Mouse (Mus musculus): ENCODE measurements around the gene Tuba4a. TPM values are rescaled to one million over a fixed set of nuclear protein-coding genes. Genes with fewer than 3 reads are reported as not detected.

The Tuba4a gene
- polyA plus RNA-seq, 1 experiment from 2014 or later: 32.1 TPM

DNA sequence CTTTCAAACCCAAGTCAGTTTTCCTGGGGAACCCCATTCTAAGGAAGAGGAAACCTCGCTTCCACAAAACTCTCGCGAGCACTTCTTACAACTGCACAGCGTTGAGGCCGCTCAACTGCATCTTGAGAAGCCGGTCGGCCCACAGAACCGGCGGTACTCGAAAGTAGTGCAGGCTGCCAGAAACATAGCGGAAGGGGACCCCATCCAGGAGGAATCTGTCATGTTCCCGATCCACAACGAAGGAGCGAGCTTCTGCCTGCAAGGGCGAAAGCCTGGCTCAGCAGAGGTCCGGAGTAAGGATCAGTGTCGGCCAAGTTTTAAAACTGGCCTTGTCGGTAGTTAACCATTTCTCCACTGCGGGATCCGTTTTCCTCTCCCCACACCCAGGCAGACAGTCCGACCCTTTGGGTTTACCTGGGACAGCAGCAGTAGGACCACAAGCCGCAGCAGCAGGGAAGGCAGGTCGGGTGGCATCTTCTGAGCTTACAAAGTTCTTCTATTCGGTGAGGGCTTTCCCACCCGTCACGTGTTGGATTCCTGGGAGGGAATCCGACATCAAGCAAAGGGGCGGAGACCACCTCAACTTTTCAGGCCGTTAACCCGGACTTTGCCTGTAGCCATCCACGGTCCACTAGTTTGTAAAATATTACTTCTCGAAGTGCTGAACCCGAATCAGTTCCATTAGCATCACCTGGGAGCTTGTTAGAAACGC is 10.5 kb downstream of the Tuba4a start:
- Histone ChIP-seq H3K36me3 (ENCODE audit: control insufficient read depth, insufficient read depth, low read length) (peaks cover 22% of the 10 kb centered on the region), H3K27ac (ENCODE audit: low read depth, low read length) (peak overlapping the region; percentile 6; the same call in 1 of the 2 replicates), H3K27me3 (ENCODE audit: control insufficient read depth, insufficient read depth, low read length) (no peaks in the 10 kb centered on the region), H3K4me1 (ENCODE audit: control insufficient read depth, insufficient read depth, low read length) (peaks cover 33% of the 10 kb centered on the region), H3K4me2 (replicated peaks; ENCODE audit: low read depth, low read length) (peak overlapping the region; percentile 86), H3K9me3 (ENCODE audit: control insufficient read depth, low read length) (no peaks in the 10 kb centered on the region), H3K9ac (ENCODE audit: low read depth, low read length) (peak overlapping the region; percentile 70), H3K4me3 (ENCODE audit: low read length) (peak overlapping the region; percentile 92)
- ATAC-seq (ENCODE audit: low FRiP score, low TSS enrichment): peak; percentile 40
- WGBS: 8% methylated on average over 34 of the region's 34 CpGs

DNA sequence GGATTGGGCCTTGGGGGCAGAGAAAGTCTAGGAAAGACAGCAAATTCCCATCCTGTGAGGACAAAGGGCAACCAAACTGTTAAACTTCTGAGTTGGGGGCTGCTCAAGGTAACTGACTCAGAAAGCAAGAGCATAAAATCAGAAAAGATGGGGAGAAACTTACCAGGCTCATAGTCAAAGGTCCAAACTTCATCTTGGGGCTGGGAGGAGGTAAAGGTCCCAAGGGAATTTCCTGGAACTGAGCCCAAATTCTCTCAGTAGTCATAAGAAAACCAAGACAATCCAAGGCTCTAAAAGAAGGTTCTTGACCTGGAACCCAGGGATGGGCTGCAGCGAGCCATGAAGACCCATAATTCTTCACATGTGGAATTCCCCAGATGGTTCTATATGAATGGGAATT is 18.4 kb downstream of the Tuba4a start:
- Histone ChIP-seq H3K36me3 (ENCODE audit: control insufficient read depth, insufficient read depth, low read length) (peaks cover 35% of the 10 kb centered on the region), H3K27ac (ENCODE audit: low read depth, low read length) (no peak overlapping the region), H3K9me3 (ENCODE audit: control insufficient read depth, low read length) (no peaks in the 10 kb centered on the region), H3K27me3 (ENCODE audit: control insufficient read depth, insufficient read depth, low read length) (no peaks in the 10 kb centered on the region), H3K4me3 (ENCODE audit: low read length) (no peak overlapping the region), H3K9ac (ENCODE audit: low read depth, low read length) (no peak overlapping the region), H3K4me2 (replicated peaks; ENCODE audit: low read depth, low read length) (no peak overlapping the region), H3K4me1 (ENCODE audit: control insufficient read depth, insufficient read depth, low read length) (no peaks in the 10 kb centered on the region)
- 100% methylated on average over 1 of the region's 1 CpGs for WGBS
- ATAC-seq (ENCODE audit: low FRiP score, low TSS enrichment): no peak

DNA sequence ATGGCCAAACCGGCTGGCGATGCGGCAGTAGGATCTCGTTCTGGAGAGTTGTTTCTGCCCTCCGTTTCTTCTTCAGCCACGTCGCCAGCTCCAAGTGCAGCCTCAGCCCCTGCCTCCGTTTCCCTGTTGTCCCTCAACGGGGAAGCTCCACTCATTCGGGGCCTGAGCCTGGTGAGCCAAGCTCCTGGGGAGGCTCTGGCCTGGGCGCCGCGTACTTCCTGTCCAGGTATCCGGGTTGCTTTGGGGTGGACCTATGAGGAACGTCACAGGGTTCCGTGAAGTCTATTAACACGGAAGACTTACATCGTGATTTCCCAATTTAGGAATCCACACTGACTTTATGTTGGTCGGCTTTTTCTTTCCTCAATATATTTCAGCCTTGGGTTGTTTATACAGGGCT is 27.2 kb downstream of the Tuba4a start:
- Histone ChIP-seq H3K4me3 (ENCODE audit: low read length) (peak overlapping the region; percentile 88), H3K36me3 (ENCODE audit: control insufficient read depth, insufficient read depth, low read length) (peaks cover 24% of the 10 kb centered on the region; the same call in 1 of the 2 replicates), H3K27ac (ENCODE audit: low read depth, low read length) (peak overlapping the region; percentile 94), H3K27me3 (ENCODE audit: control insufficient read depth, insufficient read depth, low read length) (no peaks in the 10 kb centered on the region), H3K9me3 (ENCODE audit: control insufficient read depth, low read length) (no peaks in the 10 kb centered on the region), H3K9ac (ENCODE audit: low read depth, low read length) (peak overlapping the region; percentile 78), H3K4me1 (ENCODE audit: control insufficient read depth, insufficient read depth, low read length) (peaks cover 9% of the 10 kb centered on the region), H3K4me2 (replicated peaks; ENCODE audit: low read depth, low read length) (peak overlapping the region; percentile 93)
- ATAC-seq (ENCODE audit: low FRiP score, low TSS enrichment): peak; percentile 21; the same call in 1 of the 2 replicates
- WGBS: under 1% methylated on average over 19 of the region's 19 CpGs

DNA sequence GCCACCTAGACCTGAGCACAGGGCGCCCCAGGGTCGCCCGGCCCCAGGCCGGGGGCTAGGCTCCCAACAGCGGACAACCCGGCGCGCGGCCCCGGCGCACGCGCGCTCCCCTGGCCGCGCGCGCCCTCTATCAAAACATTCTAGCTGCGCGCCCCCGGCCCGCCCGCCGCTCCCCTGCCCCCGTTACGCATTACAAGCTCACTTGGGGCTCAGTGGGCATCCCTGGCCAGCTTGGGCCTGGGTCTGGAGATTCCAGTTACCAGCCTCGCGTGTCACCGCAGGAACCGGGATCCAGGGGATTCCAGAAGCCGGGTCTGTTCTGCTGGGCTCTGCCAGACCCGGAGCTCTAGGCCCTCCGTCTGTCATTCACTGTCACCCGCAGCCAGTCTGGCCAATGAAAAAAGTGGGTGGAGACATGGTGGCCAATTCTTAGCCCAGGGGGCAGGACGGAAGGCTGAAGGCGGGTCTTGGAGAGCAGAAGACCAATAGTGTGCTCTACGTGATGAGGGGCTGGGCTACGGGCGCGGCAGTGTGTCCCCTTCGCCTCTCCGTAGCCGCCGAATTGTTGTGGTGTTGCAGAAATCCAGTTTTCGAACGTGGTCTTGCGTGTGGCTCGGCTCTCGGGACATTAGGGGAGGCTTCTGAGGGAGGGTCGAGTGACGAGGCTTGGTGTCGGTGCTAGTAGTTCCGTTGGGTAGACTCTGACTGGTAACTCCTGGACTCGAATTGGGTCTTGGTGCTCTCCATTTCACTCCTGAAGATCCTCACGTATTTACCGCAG is 27.9 kb downstream of the Tuba4a start, which contains the start of the genes Ankzf1 and Atg9a:
Ankzf1 (plus strand) TSS at position 530 of the 781 bp plus-strand sequence.
Atg9a (minus strand) TSS at position 575 of the 781 bp plus-strand sequence.
- Histone ChIP-seq H3K9ac (ENCODE audit: low read depth, low read length) (peak within 1 kb of the TSS; percentile 78), H3K4me1 (ENCODE audit: control insufficient read depth, insufficient read depth, low read length) (peaks cover 9% of the 10 kb centered on the region), H3K4me3 (ENCODE audit: low read length) (peak within 1 kb of the TSS; percentile 88), H3K27ac (ENCODE audit: low read depth, low read length) (peak within 1 kb of the TSS; percentile 94), H3K27me3 (ENCODE audit: control insufficient read depth, insufficient read depth, low read length) (no peaks in the 10 kb centered on the region), H3K9me3 (ENCODE audit: control insufficient read depth, low read length) (no peaks in the 10 kb centered on the region), H3K36me3 (ENCODE audit: control insufficient read depth, insufficient read depth, low read length) (peaks cover 23% of the 10 kb centered on the region; the same call in 1 of the 2 replicates), H3K4me2 (replicated peaks; ENCODE audit: low read depth, low read length) (peak within 1 kb of the TSS; percentile 93)
- WGBS: under 1% methylated on average over 56 of the region's 56 CpGs
- ATAC-seq (ENCODE audit: low FRiP score, low TSS enrichment): peak; percentile 100

DNA sequence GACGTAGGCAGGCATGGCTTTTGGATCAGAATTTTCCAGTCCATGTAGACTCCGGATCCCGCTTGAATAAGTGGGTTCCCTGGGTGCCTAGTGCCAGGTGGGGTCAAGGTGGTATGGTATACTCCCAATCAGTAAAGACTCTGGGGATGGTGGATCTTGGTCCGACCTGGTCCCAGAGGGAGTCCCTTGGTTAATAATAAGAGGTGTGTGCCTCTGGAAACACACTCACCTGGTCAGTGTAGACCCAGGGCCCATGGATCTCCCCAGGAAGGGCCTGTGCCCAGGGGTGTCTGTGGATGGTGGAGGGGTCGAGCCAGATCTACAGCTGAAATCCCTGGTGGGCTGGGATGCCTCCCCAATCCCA is 28.4 kb downstream of the Tuba4a start:
- peak overlapping the region; percentile 39; the same call in 1 of the 2 replicates for H3K27ac ChIP-seq (ENCODE audit: low read depth, low read length)
- ATAC-seq (ENCODE audit: low FRiP score, low TSS enrichment): no peak
- WGBS: 53% methylated on average over 5 of the region's 5 CpGs
- peak overlapping the region; percentile 82 for H3K4me2 ChIP-seq (replicated peaks; ENCODE audit: low read depth, low read length)
- H3K36me3 ChIP-seq (ENCODE audit: control insufficient read depth, insufficient read depth, low read length): peaks cover 25% of the 10 kb centered on the region
- peak overlapping the region; percentile 78 for H3K9ac ChIP-seq (ENCODE audit: low read depth, low read length)
- H3K9me3 ChIP-seq (ENCODE audit: control insufficient read depth, low read length): no peaks in the 10 kb centered on the region
- peak overlapping the region; percentile 88 for H3K4me3 ChIP-seq (ENCODE audit: low read length)
- no peaks in the 10 kb centered on the region for H3K27me3 ChIP-seq (ENCODE audit: control insufficient read depth, insufficient read depth, low read length)
- peaks cover 9% of the 10 kb centered on the region for H3K4me1 ChIP-seq (ENCODE audit: control insufficient read depth, insufficient read depth, low read length)

DNA sequence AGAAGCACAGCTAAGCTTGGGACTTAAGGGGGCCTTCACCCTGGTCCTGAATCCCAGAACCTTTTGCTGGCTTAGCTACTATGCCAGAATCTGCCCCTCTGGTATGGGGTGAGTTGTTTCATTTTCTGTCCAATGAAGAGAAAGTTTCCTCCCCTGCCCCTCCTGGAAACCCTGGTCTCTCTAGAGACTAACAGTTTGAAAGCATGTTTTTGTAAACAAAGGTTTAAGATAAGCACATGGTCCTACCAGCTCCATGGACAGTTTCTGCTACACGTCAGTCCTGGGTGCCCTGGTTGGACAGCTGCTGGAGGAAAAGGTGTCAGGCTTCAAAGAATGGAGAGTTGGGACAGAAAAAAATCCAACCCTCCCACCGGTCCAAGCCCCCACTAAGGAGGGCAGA is 29.1 kb downstream of the Tuba4a start:
- Histone ChIP-seq H3K4me2 (replicated peaks; ENCODE audit: low read depth, low read length) (no peak overlapping the region; the same call in 1 of the 2 replicates), H3K9ac (ENCODE audit: low read depth, low read length) (peak overlapping the region; percentile 78; the same call in 1 of the 2 replicates), H3K9me3 (ENCODE audit: control insufficient read depth, low read length) (no peaks in the 10 kb centered on the region), H3K27ac (ENCODE audit: low read depth, low read length) (no peak overlapping the region), H3K27me3 (ENCODE audit: control insufficient read depth, insufficient read depth, low read length) (no peaks in the 10 kb centered on the region), H3K4me1 (ENCODE audit: control insufficient read depth, insufficient read depth, low read length) (peaks cover 9% of the 10 kb centered on the region), H3K36me3 (ENCODE audit: control insufficient read depth, insufficient read depth, low read length) (peaks cover 25% of the 10 kb centered on the region), H3K4me3 (ENCODE audit: low read length) (peak overlapping the region; percentile 88; the same call in 1 of the 2 replicates)
- ATAC-seq (ENCODE audit: low FRiP score, low TSS enrichment): no peak
- WGBS: 58% methylated on average over 2 of the region's 2 CpGs

DNA sequence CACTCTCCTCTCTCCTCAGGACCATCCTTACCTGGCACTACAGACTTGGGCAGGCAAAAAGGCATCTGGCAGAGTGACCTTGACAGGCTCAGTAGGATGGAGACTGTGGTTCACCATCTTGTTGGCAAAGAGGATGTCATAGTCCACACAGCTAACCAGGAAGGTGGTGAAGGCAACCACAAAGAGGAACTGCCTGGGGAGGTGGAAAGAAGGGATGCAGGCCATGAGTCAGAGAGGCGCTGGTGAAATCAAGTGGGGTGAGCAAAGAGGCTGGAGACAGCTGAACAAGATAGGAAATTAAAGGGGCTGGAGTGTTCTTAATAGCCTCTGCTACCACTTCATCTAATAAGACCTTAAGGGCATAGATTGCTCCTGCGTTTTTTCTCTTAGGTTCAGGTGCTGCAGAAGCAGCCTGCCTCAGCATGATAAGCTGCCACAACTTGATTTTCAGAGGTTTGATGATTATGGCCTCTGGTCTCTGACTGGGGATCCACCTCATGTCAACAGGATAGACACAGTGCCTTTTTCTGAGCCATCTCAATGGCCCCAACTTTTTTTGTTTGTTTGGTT is 31.7 kb downstream of the Tuba4a start:
- Histone ChIP-seq H3K4me3 (ENCODE audit: low read length) (no peak overlapping the region), H3K9ac (ENCODE audit: low read depth, low read length) (no peak overlapping the region), H3K27me3 (ENCODE audit: control insufficient read depth, insufficient read depth, low read length) (no peaks in the 10 kb centered on the region), H3K4me2 (replicated peaks; ENCODE audit: low read depth, low read length) (no peak overlapping the region), H3K4me1 (ENCODE audit: control insufficient read depth, insufficient read depth, low read length) (peaks cover 2% of the 10 kb centered on the region), H3K9me3 (ENCODE audit: control insufficient read depth, low read length) (no peaks in the 10 kb centered on the region), H3K36me3 (ENCODE audit: control insufficient read depth, insufficient read depth, low read length) (peaks cover 44% of the 10 kb centered on the region), H3K27ac (ENCODE audit: low read depth, low read length) (no peak overlapping the region)
- ATAC-seq (ENCODE audit: low FRiP score, low TSS enrichment): no peak
- WGBS: 89% methylated on average over 2 of the region's 2 CpGs

DNA sequence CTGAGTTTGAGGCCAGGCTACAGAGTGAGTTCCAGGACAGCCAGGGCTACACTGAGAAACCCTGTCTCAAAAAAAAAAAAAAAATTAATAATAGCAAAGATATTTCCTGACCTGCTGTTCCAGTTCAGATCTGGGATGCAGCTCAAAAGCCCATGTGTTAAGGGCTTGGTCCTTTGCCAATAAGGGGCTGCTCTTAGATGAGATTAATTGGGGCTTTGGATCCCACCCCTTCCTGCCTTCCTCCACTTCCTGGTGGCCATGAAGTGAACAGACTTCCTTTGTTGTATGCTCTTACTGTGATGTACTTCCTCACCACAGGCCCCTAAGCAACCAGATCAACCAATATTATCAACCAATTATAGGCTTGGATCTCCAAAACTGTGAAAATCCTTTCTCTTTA is 32.5 kb downstream of the Tuba4a start:
- Histone ChIP-seq H3K27ac (ENCODE audit: low read depth, low read length) (no peak overlapping the region), H3K9me3 (ENCODE audit: control insufficient read depth, low read length) (no peaks in the 10 kb centered on the region), H3K9ac (ENCODE audit: low read depth, low read length) (no peak overlapping the region), H3K27me3 (ENCODE audit: control insufficient read depth, insufficient read depth, low read length) (no peaks in the 10 kb centered on the region), H3K4me1 (ENCODE audit: control insufficient read depth, insufficient read depth, low read length) (no peaks in the 10 kb centered on the region), H3K36me3 (ENCODE audit: control insufficient read depth, insufficient read depth, low read length) (peaks cover 52% of the 10 kb centered on the region), H3K4me3 (ENCODE audit: low read length) (no peak overlapping the region), H3K4me2 (replicated peaks; ENCODE audit: low read depth, low read length) (no peak overlapping the region)
- no peak for ATAC-seq (ENCODE audit: low FRiP score, low TSS enrichment)

Data from kidney, embryonic 14.5 days (tissue).